Mouse (Mus musculus): ENCODE results near the gene Hoxa13. TPM values are rescaled to one million over a fixed set of nuclear protein-coding genes. Genes with fewer than 3 reads are reported as not detected.

Hoxa13 gene
- total RNA-seq, 4 experiments from 2014 or later = not detected

DNA sequence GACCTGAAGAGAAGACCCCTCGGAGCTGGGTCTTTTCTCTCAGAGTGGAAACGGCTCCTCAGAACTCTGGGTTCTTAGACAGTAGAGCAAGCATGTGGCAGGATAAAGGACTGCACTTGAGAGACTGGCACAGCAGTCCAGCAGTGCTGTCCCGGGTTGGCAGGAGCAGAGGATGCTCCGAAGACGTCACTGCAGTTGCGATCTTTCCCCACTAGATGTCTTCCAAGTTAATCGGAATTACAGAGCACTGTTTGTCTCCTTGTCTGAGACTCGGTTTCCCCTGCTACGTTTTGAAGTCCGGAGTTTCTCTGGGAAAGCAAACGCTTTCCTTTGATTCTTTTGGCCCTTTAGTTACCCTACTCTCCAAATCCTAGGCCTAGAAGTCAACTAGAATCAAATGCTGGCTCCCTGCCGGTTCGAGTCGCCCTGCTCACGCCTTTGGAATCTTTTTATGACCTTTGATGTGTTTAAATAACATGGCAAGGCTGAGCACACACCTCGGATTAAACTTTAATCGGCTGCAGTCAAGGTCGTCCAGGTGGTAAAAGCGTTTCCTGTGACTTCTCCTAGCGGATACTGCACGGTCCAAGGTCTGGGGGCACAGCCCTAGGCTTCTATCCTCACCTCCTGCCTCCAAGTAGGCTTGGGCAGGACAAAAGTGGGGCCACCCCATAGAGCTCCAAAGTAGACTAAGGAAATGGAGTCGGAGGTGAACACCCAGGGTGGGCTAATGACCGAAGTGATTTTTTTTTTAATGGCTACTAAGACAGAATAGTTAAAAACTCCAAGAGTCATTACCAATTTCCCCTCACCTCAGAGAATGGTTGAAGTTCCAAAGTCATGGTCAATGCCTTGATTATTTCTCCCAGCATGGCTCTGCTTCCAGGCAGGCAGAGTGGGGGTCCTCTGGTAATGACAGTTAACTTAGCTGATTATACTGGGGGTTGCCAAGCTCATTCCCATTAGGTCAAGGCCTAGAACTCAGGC, 10.1 kb upstream of the Hoxa13 start:
- peak in 1 of 2 experiments; percentile 58 for DNase-seq (ENCODE audit: low spot score in 2 of 2)

DNA sequence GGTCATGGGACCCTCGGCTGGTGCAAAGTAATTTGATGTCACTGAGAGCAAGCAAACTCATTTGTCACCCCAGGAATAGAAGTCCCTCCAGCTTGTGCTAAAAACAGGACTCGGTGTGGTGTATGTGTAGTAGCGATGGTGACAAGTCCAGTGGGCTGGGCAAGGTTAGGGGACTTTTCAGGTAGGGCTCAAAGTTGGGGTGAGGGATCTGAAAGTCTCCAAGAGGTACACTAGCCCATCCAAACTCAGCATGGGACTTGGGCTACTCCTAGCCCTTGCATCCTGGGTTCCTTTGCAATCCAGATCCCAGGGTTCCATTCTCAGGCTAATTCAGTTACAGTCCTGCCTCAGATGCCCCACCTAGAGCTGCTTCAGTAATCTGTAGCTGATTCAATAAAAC, 8.1 kb upstream of the Hoxa13 start:
- no peak for DNase-seq (ENCODE audit: low spot score in 2 of 2)

DNA sequence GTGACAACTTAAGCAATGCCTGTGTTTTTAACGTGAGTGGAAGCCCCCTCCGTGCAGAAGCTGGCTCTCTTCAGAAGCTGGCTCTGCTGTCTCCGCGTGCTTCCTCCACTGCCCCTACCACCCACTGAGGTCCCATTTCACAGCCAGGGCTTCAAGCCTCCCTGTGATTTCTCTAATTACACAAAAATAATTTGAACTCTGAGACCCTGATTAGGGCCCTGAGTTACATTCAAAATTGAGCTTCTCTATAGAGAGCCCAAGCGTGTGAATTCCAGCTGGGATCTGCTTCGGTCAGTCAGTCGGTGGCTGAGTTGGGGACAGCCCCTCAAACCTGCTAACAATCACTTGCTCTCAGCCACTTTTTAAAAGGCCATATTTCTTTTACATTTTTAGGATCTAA, 7.7 kb upstream of the Hoxa13 start:
- DNase-seq (ENCODE audit: low spot score in 2 of 2) = no peak

DNA sequence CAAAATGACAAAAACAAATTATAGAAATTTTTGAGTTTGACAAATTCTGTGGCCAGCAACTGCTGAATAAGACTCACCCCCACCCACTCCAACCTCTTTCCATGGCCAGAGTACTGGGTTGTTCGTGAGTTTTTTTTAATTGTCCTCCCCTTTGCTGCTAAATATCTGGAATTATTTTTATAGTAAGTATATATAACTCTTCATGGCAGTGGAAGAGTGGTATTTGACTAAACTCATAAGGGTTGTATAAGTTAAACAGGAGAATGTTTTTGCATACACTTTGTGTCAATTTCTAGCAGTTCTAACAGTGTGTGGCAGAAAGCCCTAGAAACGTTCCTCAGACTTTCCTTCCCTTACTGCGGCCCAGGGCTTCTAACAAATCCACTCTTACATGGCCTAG, 7.0 kb upstream of the Hoxa13 start:
- no peak for DNase-seq (ENCODE audit: low spot score in 2 of 2)

DNA sequence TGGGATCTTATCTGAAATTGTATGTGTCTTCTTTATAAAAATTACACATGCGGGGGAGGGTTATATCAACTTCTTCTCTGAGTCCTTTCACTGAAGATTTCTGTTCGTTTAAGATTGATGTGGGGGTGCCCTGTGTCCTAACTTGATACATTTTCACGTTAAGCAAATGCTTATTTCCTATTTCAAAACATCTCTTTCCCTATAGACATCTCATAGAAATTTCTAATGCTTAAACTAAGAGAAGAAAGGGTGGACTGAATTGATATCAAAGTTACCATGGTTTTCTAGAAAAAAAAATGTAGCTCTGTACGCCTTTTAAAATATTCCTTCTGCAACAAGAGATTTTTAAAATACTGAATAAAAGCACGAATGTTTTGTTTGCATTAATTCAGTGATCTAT, 6.5 kb upstream of the Hoxa13 start:
- no peak for DNase-seq (ENCODE audit: low spot score in 2 of 2)

DNA sequence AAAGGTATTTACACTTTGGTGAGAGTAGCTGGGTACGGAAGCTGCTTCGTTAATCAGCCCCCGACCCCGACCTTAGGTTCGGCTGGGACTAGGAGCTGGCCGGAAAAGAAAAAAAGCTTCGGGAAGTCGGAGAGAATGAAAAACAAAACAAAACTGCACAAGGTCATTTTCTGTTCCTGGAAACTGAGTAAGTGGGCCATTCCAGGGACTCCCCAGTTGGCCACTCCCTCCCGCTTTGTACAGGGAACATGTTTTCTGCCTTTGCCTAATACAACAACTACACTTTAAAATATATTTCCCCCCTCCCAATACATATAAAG, 5.9 kb upstream of the Hoxa13 start:
- no peak for DNase-seq (ENCODE audit: low spot score in 2 of 2)

DNA sequence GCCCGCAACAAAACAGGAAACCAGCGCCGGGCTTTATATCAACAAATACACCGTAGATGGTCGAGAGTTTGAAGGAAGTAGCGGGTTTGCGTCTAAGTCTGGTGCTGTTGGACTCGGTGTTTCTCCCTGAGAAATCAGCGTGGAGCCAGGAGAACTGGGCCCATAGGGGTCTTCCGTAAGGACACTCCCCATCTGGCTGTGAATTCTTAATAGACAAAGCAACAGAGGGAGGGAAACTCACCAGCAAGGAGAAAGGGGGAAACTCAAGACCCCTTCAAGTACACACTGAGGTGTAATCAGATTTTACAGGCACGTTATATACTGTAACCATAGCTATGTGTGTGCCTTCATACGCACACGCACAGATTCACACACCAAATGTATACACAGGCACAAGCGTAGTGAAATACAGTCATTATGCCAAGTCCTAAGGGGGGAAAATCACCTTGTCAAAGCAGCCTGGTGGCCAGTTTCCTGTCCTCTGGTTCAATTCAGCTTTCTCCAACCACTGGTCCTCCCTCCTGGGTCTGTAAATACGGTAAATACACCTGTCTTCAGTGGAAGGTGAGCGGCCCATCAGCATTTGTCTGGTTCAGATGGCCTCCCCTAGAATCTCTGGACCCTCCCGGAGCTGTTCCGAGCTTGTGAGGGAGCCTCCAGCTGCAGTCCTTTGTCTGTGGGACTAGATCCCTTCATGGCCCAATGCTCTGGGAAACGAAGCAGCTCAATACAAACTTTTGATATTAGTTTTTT, 5.4 kb upstream of the Hoxa13 start:
- DNase-seq (ENCODE audit: low spot score in 2 of 2) = no peak

DNA sequence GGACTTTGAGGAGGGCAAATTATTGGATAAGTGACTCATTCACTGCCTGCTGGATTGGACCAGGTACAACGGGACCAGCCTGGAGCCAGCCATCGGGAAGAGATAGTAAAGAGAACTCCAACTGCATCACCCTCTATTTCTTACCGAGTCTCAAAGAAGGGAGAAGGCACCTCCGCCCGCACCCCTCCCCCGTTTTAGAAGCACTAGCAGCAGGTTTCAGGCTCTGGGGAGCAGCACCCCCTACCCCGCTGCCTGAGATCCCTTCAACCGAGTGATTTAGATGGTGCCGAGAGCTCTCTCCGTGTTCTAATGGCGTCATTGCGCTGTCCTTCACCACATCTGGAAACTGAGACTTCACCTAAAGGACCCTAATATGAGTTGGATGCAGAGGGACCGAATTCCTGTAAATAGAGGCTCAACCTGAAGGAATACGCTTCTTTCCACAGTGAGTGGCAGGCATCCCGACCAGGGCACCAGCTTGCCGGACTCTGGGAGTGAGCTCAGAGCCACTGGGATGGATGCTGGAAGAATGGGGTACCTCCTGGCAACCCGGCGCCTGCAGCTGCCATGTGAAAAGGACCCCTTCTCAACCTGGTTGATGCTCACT, 4.7 kb upstream of the Hoxa13 start:
- DNase-seq (ENCODE audit: low spot score in 2 of 2) = no peak

DNA sequence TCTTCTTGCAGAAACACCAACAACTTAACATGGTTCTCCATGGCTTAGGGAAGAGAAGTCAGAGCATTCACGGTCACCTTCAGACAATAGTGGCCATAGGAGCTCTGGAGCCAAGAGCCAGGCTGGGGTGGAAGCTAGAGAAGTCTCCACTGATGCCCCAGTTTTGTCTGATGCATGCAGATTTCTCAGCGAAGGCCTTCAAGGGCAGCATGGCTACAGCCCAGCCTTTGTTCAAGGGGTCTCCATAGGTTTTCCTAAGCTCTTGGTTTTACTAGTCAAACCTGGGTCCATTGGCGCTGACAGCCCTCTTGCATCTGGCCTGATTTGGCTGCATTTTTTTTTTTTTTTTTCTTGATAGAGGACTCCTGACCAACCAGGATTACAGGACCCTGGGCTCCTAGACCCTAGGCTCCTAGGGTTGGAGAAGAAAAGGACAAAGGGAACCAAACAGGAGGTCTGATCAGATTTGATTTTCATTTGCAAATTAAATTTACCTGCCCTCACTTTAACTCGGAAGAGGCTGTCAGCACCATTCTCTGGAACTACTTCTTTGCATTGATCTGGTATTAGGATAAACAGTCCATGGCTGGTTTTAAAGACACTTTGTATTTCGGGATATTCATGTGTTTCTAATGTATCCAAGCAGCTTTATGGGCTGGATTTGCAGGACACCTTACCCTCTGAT, 3.6 kb upstream of the Hoxa13 start:
- no peak for DNase-seq (ENCODE audit: low spot score in 2 of 2)

DNA sequence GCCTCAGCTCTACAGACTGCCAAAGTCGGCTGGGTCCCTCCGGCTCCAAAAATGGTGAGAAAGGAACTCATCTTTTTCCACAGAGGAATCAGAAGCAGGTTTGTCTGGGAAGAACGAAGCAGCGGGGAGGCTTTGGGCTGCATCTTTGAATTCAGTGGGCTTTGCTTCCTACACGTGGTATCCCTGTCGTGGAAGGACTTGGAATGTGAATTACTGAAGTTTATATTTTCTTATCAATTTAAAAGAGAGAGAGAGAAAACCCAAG, 2.6 kb upstream of the Hoxa13 start:
- no peak for DNase-seq (ENCODE audit: low spot score in 2 of 2)

DNA sequence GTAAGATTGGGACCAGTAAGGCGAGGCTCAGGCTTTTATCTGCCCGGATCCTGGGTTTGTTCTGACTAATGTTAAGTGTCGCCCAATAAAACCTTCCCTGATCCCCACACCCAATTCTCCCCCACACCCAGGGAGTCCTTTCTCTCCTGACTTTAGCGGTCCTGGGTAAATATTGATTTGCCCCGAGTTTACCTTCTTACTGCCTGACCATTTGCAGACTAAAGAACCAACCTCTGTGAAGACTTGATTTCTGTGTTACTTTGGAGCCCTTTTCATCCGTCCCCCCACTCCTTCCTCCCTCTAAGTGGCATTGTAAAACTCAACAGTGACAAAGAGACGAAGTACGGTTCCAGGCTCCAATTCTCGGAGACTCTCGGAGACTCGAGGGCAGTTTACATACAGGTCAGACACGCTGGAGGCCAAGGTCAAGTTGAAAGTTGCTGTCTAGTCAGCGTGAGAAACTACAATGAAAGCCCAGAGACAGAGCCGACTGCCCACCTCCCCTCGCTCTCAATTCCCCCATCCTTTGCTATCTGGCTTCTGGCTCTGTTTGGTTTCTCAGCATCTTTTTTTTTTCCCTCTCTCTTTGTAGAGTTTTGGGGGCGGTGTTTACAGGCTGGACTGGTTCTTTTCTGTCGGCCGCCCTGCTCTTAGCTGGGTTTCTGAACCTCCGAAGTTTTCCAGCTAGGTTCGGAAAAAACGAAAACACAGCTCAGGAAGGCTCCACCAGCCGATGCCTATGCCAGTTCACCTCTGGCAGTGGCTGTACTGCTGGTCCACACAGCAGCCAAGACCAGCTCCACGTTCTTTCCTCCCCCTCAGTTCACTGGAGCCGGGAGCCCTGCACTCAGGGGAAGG, 2.0 kb upstream of the Hoxa13 start:
- DNase-seq (ENCODE audit: low spot score in 2 of 2) = no peak

DNA sequence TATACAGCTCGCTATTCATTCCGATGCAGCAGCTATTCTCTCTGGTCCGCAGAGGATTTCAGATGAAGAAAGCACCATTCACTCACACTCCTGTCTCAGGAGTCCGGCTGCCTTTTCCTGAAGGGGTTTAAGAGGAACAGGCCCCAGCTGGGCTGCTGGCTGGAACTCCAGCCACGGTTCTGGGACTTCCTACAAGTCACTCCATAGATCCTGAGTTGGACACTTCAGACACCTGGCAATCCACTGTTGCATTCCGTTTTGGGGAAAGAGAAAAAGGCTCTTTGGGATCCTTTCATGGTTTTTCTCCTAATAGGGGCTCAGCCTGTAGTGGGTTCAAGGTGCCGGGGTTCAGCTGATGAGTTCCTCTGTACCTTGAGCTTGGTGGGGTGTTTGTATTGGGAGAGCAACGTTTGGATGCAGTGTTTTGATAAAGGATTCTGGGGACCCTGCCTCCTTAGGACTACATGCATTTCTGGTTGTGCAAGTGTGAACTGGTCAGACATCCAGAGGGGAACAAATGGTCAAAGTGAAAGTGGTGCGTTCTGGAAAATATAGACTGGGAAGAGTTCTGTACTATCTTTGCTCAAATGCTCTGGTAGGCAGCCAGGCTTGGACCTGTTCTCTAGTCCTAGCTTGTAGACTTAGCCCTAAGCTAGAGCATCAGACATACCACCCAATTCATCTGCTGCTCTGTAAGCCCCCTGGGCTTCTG, 1.2 kb upstream of the Hoxa13 start:
- no peak for DNase-seq (ENCODE audit: low spot score in 2 of 2)

DNA sequence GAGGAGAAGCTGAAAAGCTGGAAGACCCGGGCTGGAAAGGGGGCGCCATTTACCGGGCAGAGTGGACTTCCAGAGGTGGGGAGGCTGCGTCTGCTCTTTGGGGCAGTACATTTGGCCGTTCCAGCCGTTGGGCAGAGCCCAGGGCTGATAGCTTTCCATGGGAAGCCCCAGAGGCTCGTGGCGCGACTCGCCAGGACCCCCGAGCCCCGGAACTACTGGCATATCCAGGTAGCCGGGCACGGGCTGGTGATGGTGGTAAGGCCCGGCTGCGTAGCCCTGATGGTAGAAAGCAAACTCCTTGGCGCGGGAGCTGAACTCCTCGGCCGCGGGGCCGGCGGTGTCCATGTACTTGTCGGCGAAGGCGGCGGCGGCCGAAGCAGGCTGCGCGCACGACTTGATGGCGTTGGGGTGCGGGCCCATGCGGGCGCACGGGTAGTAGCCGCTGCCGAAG, 844 bp downstream of the Hoxa13 start:
- DNase-seq (ENCODE audit: low spot score in 2 of 2) = no peak

DNA sequence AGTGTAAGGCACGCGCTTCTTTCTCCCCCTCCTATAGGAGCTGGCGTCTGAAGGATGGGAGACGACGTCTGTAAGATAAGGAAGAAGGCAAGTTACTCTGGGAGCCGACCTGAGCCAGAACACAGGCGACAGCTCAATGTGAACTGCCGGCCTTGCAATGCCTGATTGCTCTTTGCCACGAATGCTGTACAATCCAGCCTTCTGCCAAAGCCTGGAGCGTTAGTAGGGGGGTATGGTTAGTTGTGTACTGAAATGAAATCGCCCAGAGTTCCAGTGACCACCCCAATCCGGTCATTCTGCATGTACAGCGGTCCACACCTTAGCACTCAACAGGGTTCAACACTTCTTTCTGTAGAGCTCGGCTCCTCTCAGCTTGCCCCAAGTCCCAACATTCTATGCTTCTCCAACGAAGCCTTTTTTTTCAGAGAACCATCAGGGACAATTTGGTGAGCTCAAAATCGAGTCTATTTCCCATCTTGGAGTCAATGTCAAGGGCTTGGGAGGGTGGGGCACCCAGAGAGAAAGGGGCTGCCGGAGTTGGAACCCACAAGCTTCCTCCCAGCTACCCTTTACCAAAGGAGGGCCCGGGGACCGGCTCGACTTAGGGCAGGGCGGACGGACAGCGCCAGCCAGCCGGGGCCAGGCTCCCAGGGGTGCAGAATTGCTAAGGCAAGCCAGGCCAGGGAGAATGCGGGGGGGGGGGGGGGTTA, 1.4 kb downstream of the Hoxa13 start:
- DNase-seq (ENCODE audit: low spot score in 2 of 2) = no peak

DNA sequence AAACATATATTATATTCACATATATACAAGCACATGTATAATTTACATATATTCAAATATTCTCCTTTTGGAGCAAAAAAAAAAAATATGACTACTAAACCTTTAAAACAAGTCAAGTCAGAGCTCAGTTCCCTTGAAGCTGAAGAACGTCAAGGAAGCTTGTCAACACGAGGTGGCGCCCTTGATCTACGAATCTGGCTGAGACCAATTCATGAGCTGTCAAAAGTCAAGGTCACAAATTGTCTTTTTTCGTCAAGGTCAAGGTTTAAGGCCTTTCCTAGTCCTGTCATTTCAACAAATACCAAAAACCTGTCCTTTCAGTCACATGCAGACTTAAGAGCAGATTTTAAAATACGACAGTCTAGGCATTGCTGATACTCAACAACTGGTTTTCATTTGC, 3.7 kb downstream of the Hoxa13 start:
- DNase-seq (ENCODE audit: low spot score in 2 of 2) = peak in 1 of 2 experiments; percentile 70

DNA sequence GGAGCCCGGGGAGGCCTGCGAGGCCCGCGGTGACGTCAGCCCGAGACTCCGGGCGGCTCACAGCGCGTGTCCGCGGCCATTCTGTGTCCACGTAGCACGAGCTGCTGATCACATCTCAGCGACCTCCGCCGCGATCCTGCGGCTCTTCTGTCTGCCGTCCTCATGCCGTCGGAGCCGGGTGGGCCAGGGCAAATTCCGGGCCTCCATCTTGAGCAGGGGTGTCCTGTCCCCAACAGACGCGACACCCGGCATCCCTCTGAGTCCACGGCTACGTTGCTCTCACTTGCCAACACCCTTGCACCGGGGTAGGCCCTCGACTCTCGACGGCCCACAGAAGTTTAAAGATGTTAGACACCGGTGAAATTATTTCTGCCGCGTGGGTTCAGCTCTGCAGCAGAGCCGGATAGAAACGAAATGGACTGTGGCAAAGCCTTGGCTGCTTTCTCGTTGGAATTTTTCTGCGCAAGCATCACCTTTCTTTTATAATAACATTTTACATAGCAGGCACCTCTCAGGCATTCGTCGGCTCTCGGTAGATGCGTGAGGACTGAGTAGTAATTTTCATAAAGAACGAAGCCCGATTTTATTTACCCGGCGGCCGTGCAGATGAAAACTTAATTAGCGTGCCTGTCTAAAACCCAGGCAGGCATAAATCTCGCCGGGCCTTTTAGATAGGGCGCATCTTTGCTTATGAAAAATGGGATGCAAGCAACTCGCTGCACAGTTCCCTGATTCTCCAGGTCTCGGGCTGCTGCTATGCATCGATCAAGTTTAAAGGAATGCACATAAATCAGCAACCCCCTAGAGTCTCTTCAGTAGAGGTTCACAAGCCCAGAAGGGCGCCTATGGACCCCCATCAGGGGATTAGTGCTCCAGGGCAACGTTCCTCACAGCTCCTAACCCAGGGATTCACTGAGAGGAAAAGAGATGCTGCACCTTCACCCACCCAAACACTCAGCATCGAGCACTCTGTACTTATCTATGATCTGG, 6.9 kb downstream of the Hoxa13 start:
- DNase-seq (ENCODE audit: low spot score in 2 of 2) = no peak

DNA sequence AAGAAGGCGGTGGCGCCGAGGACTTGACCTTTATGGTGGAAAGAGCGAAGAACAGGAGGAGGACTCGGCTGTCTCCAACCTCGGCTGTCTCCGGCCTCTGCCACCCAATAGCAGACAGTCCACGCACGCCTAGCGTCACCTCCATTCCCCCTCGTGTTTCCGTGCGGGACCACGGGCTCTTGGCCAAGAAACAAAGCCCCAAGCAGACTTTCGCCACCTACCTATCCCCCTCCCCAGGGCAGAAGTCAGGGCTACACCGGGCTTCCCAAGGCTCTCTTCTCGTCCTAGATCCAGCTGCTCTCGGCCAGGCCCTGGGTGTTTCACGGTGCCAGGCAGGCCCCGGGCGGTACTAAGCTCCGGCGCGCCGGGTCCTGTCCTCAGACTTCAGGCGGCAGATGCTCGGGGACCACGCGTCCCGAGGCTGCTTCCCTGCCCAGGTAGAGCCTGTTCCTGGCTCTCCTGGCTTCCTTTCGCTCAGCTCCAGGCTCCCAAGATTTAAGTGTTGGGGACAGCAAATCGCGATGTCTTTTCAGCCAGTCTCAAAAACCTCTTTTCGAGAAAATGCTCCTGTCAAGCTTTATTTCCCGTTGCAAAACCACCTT, 7.8 kb downstream of the Hoxa13 start:
- no peak for DNase-seq (ENCODE audit: low spot score in 2 of 2)
